Mouse (Mus musculus): ENCODE data around the gene Inf2. TPM values are rescaled to one million over a fixed set of nuclear protein-coding genes. Genes with fewer than 3 reads are reported as not detected.

The Inf2 gene
- polyA plus RNA-seq, 1 experiment: 11.0 TPM

- Histone ChIP-seq H3K27me3 (ENCODE audit: control insufficient read depth, insufficient read depth, low read length) (no peaks in the 10 kb centered on the region), H3K4me1 (ENCODE audit: control insufficient read depth, insufficient read depth, insufficient read length, low read length) (peaks cover 3% of the 10 kb centered on the region), H3K4me3 (ENCODE audit: low read depth, low read length) (no peak overlapping the region), H3K36me3 (ENCODE audit: control insufficient read depth, insufficient read depth, low read length) (no peaks in the 10 kb centered on the region), H3K27ac (ENCODE audit: insufficient read depth, low read depth, low read length) (no peak overlapping the region)
- no peak for TF ChIP-seq POLR2A (IDR thresholded peaks at IDR 0.05; ENCODE audit: low read depth, low read length)
- no peak for TF ChIP-seq CTCF (IDR thresholded peaks at IDR 0.05; ENCODE audit: extremely low read depth, insufficient read length, insufficient replicate concordance, low read depth, low read length)
- WGBS: 54% methylated on average over 12 of the region's 12 CpGs
Measured at GRCm38 (mm10) chr12:112544946-112545701, 43.5 kb upstream of the Inf2 start.

- Histone ChIP-seq H3K27me3 (ENCODE audit: control insufficient read depth, insufficient read depth, low read length) (no peaks in the 10 kb centered on the region), H3K27ac (ENCODE audit: insufficient read depth, low read depth, low read length) (no peak overlapping the region), H3K36me3 (ENCODE audit: control insufficient read depth, insufficient read depth, low read length) (no peaks in the 10 kb centered on the region), H3K4me3 (ENCODE audit: low read depth, low read length) (no peak overlapping the region), H3K4me1 (ENCODE audit: control insufficient read depth, insufficient read depth, insufficient read length, low read length) (peaks cover 3% of the 10 kb centered on the region)
- TF ChIP-seq CTCF (IDR thresholded peaks at IDR 0.05; ENCODE audit: extremely low read depth, insufficient read length, insufficient replicate concordance, low read depth, low read length): no peak
- 90% methylated on average over 8 of the region's 8 CpGs for WGBS
Measured at GRCm38 (mm10) chr12:112546110-112546509, 42.5 kb upstream of the Inf2 start.

- no peak for TF ChIP-seq POLR2A (IDR thresholded peaks at IDR 0.05; ENCODE audit: low read depth, low read length)
- no peak for TF ChIP-seq CTCF (IDR thresholded peaks at IDR 0.05; ENCODE audit: extremely low read depth, insufficient read length, insufficient replicate concordance, low read depth, low read length)
- H3K27me3 ChIP-seq (ENCODE audit: control insufficient read depth, insufficient read depth, low read length): no peaks in the 10 kb centered on the region
- WGBS: 81% methylated on average over 1 of the region's 1 CpGs
Measured at GRCm38 (mm10) chr12:112549287-112549686, 39.3 kb upstream of the Inf2 start.

GRCm38 (mm10) chr12:112551861-112552375, 36.7 kb upstream of the Inf2 start:
- Histone ChIP-seq H3K27ac (ENCODE audit: insufficient read depth, low read depth, low read length) (no peak overlapping the region), H3K27me3 (ENCODE audit: control insufficient read depth, insufficient read depth, low read length) (no peaks in the 10 kb centered on the region), H3K36me3 (ENCODE audit: control insufficient read depth, insufficient read depth, low read length) (no peaks in the 10 kb centered on the region), H3K4me3 (ENCODE audit: low read depth, low read length) (no peak overlapping the region), H3K4me1 (ENCODE audit: control insufficient read depth, insufficient read depth, insufficient read length, low read length) (no peaks in the 10 kb centered on the region)
- TF ChIP-seq CTCF (IDR thresholded peaks at IDR 0.05; ENCODE audit: extremely low read depth, insufficient read length, insufficient replicate concordance, low read depth, low read length): peak; percentile 100
- TF ChIP-seq POLR2A (IDR thresholded peaks at IDR 0.05; ENCODE audit: low read depth, low read length): no peak
- 10% methylated on average over 13 of the region's 13 CpGs for WGBS

More at GRCm38 (mm10) chr12:112549287-112549686, 39.3 kb upstream of the Inf2 start:
- H3K4me3 ChIP-seq (ENCODE audit: low read depth, low read length): no peak overlapping the region
- no peak overlapping the region for H3K27ac ChIP-seq (ENCODE audit: insufficient read depth, low read depth, low read length)
- no peaks in the 10 kb centered on the region for H3K4me1 ChIP-seq (ENCODE audit: control insufficient read depth, insufficient read depth, insufficient read length, low read length)
- no peaks in the 10 kb centered on the region for H3K36me3 ChIP-seq (ENCODE audit: control insufficient read depth, insufficient read depth, low read length)

GRCm38 (mm10) chr12:112552520-112552919, 36.1 kb upstream of the Inf2 start:
- TF ChIP-seq CTCF (IDR thresholded peaks at IDR 0.05; ENCODE audit: extremely low read depth, insufficient read length, insufficient replicate concordance, low read depth, low read length) (no peak), POLR2A (IDR thresholded peaks at IDR 0.05; ENCODE audit: low read depth, low read length) (no peak)

GRCm38 (mm10) chr12:112554900-112555299, 33.7 kb upstream of the Inf2 start:
- TF ChIP-seq POLR2A (IDR thresholded peaks at IDR 0.05; ENCODE audit: low read depth, low read length) (no peak), CTCF (IDR thresholded peaks at IDR 0.05; ENCODE audit: extremely low read depth, insufficient read length, insufficient replicate concordance, low read depth, low read length) (no peak)
- peaks cover 5% of the 10 kb centered on the region for H3K4me1 ChIP-seq (ENCODE audit: control insufficient read depth, insufficient read depth, insufficient read length, low read length)
- no peak overlapping the region for H3K4me3 ChIP-seq (ENCODE audit: low read depth, low read length)
- no peaks in the 10 kb centered on the region for H3K36me3 ChIP-seq (ENCODE audit: control insufficient read depth, insufficient read depth, low read length)
- H3K27me3 ChIP-seq (ENCODE audit: control insufficient read depth, insufficient read depth, low read length): no peaks in the 10 kb centered on the region
- H3K27ac ChIP-seq (ENCODE audit: insufficient read depth, low read depth, low read length): no peak overlapping the region
- WGBS: 24% methylated on average over 12 of the region's 12 CpGs

More at GRCm38 (mm10) chr12:112552520-112552919, 36.1 kb upstream of the Inf2 start:
- H3K36me3 ChIP-seq (ENCODE audit: control insufficient read depth, insufficient read depth, low read length): no peaks in the 10 kb centered on the region
- H3K4me1 ChIP-seq (ENCODE audit: control insufficient read depth, insufficient read depth, insufficient read length, low read length): no peaks in the 10 kb centered on the region
- WGBS: 40% methylated on average over 5 of the region's 5 CpGs
- no peak overlapping the region for H3K27ac ChIP-seq (ENCODE audit: insufficient read depth, low read depth, low read length)
- no peak overlapping the region for H3K4me3 ChIP-seq (ENCODE audit: low read depth, low read length)
- no peaks in the 10 kb centered on the region for H3K27me3 ChIP-seq (ENCODE audit: control insufficient read depth, insufficient read depth, low read length)

GRCm38 (mm10) chr12:112556531-112557060, 32.0 kb upstream of the Inf2 start:
- no peak overlapping the region for H3K4me3 ChIP-seq (ENCODE audit: low read depth, low read length)
- H3K27me3 ChIP-seq (ENCODE audit: control insufficient read depth, insufficient read depth, low read length): no peaks in the 10 kb centered on the region
- H3K36me3 ChIP-seq (ENCODE audit: control insufficient read depth, insufficient read depth, low read length): no peaks in the 10 kb centered on the region
- WGBS: 79% methylated on average over 9 of the region's 9 CpGs
- H3K27ac ChIP-seq (ENCODE audit: insufficient read depth, low read depth, low read length): no peak overlapping the region
- H3K4me1 ChIP-seq (ENCODE audit: control insufficient read depth, insufficient read depth, insufficient read length, low read length): peaks cover 7% of the 10 kb centered on the region
- no peak for TF ChIP-seq POLR2A (IDR thresholded peaks at IDR 0.05; ENCODE audit: low read depth, low read length)
- no peak for TF ChIP-seq CTCF (IDR thresholded peaks at IDR 0.05; ENCODE audit: extremely low read depth, insufficient read length, insufficient replicate concordance, low read depth, low read length)

All from small intestine, adult 2 months (tissue).